Mouse (Mus musculus) CH12.LX (cell line): ENCODE results near the gene Prr5l. TPM values are rescaled to one million over a fixed set of nuclear protein-coding genes. Genes with fewer than 3 reads are reported as not detected.

Experiments
- DNase-seq: peaks from one replicate; pipeline ENCODE4 v3.0.0-alpha.2; 2013; ENCODE audit errors: extremely low read depth
- H3K27ac ChIP-seq: 2 replicates; pipeline ENCODE4 v1.5.1; 2012; ENCODE audit warnings: low read depth, mild to moderate bottlenecking, control low read depth, moderate library complexity; ENCODE audit not compliant: insufficient read depth
- H3K27me3 ChIP-seq: replicated peaks from 2 replicates; pipeline ENCODE3; 2012; ENCODE audit warnings: inconsistent platforms
- H3K36me3 ChIP-seq, 2 experiments: replicated peaks in 1 of 2; 2 replicates each; pipeline versions ENCODE3 to v1.6.1; 2012; ENCODE audit warnings: inconsistent platforms in 1 of 2, low read length in 1 of 2, mild to moderate bottlenecking in 1 of 2, mixed read lengths in 1 of 2, moderate library complexity in 1 of 2; ENCODE audit not compliant: control insufficient read depth in 1 of 2, insufficient read depth in 1 of 2
- H3K4me1 ChIP-seq, 2 experiments: 2 replicates each; pipeline ENCODE4 v1.6.1; 2012; ENCODE audit warnings: inconsistent platforms in 1 of 2, moderate library complexity in 1 of 2; ENCODE audit not compliant: insufficient read depth in 2 of 2, control insufficient read depth in 1 of 2
- H3K4me2 ChIP-seq: 2 replicates; pipeline ENCODE4 v1.6.1; 2012; ENCODE audit warnings: low read depth, mild to moderate bottlenecking, control low read depth; ENCODE audit not compliant: poor library complexity, insufficient read depth, severe bottlenecking
- H3K4me3 ChIP-seq, 3 experiments: fragments of 150-350 bp in 1 of 3; sonication (generic) in 1 of 3; replicated peaks in 1 of 3; 2 replicates each; pipeline versions ENCODE3 to v1.5.1; 2011 to 2012; ENCODE audit warnings: low read depth in 2 of 3, low read length in 2 of 3, mild to moderate bottlenecking in 2 of 3, moderate library complexity in 2 of 3, control low read depth in 1 of 3, improper control_type of control experiment in 1 of 3, inconsistent platforms in 1 of 3, mixed read lengths in 1 of 3; ENCODE audit not compliant: poor library complexity in 1 of 3
- H3K79me2 ChIP-seq: replicated peaks from 2 replicates; pipeline ENCODE4 v1.6.1; 2012; ENCODE audit warnings: mild to moderate bottlenecking, moderate library complexity; ENCODE audit not compliant: control insufficient read depth, poor library complexity, insufficient read depth, severe bottlenecking; ENCODE audit errors: extremely low read depth
- H3K9ac ChIP-seq: 2 replicates; pipeline ENCODE4 v1.6.1; 2012; ENCODE audit warnings: low read depth, mild to moderate bottlenecking, control low read depth, moderate library complexity; ENCODE audit not compliant: insufficient read depth
- H3K9me3 ChIP-seq: replicated peaks from 2 replicates; pipeline ENCODE3; 2012; ENCODE audit warnings: low read length, inconsistent platforms, mixed read lengths
- CHD2 ChIP-seq: IDR thresholded peaks from 2 replicates; pipeline ENCODE4 v1.6.1; 2011; ENCODE audit warnings: low read length, improper control_type of control experiment
- CTCF ChIP-seq, 2 experiments: IDR thresholded peaks in 1 of 2; conservative IDR thresholded peaks in 1 of 2; 2 replicates each; pipeline ENCODE4 v1.5.1; 2011 to 2012; ENCODE audit warnings: low read depth in 2 of 2, low read length in 2 of 2, improper control_type of control experiment in 1 of 2, inconsistent platforms in 1 of 2, mild to moderate bottlenecking in 1 of 2, moderate library complexity in 1 of 2
- E2F4 ChIP-seq: IDR thresholded peaks from 2 replicates; pipeline ENCODE4 v1.6.1; 2011; ENCODE audit warnings: low read depth, low read length, improper control_type of control experiment; ENCODE audit not compliant: insufficient replicate concordance
- EP300 ChIP-seq: IDR thresholded peaks from 2 replicates; pipeline ENCODE4 v1.6.1; 2011; ENCODE audit warnings: low read length, improper control_type of control experiment
- GABPA ChIP-seq: IDR thresholded peaks from 2 replicates; pipeline ENCODE4 v1.6.1; 2012; ENCODE audit warnings: low read depth, low read length, improper control_type of control experiment, inconsistent platforms; ENCODE audit not compliant: insufficient replicate concordance
- IRF4 ChIP-seq: IDR thresholded peaks from 2 replicates; pipeline ENCODE4 v1.6.1; 2014; ENCODE audit warnings: low read depth, mild to moderate bottlenecking, inconsistent platforms, low read length, improper control_type of control experiment
- JUN ChIP-seq: IDR thresholded peaks from 2 replicates; pipeline ENCODE4 v1.6.1; 2011; ENCODE audit warnings: low read depth, mild to moderate bottlenecking, low read length, improper control_type of control experiment, moderate library complexity; ENCODE audit not compliant: insufficient read depth
- MAFK ChIP-seq: IDR thresholded peaks from 2 replicates; pipeline ENCODE4 v1.6.1; 2011; ENCODE audit warnings: low read length, improper control_type of control experiment; ENCODE audit not compliant: insufficient replicate concordance
- MAX ChIP-seq: IDR thresholded peaks from 2 replicates; pipeline ENCODE4 v1.6.1; 2011; ENCODE audit warnings: low read length, improper control_type of control experiment
- MAZ ChIP-seq: IDR thresholded peaks from 2 replicates; pipeline ENCODE4 v1.6.1; 2012; ENCODE audit warnings: low read depth, mild to moderate bottlenecking, inconsistent platforms, low read length, improper control_type of control experiment, moderate library complexity
- MEF2A ChIP-seq: IDR thresholded peaks from 2 replicates; pipeline ENCODE4 v1.6.1; 2014; ENCODE audit warnings: low read depth, mild to moderate bottlenecking, inconsistent platforms, low read length, improper control_type of control experiment, borderline replicate concordance
- NELFE ChIP-seq: IDR thresholded peaks from 2 replicates; pipeline ENCODE4 v1.6.1; 2011; ENCODE audit warnings: low read depth, low read length, improper control_type of control experiment
- NRF1 ChIP-seq: IDR thresholded peaks from 2 replicates; pipeline ENCODE4 v1.6.1; 2014; ENCODE audit warnings: low read depth, mild to moderate bottlenecking, inconsistent platforms, low read length, improper control_type of control experiment, moderate library complexity
- PAX5 ChIP-seq: IDR thresholded peaks from 2 replicates; pipeline ENCODE4 v1.6.1; 2012; ENCODE audit warnings: low read length, inconsistent platforms, mixed read lengths
- POLR2A ChIP-seq: IDR thresholded peaks from 2 replicates; pipeline ENCODE4 v1.6.1; 2011; ENCODE audit warnings: low read depth, mild to moderate bottlenecking, improper control_type of control experiment, low read length
- RCOR1 ChIP-seq: conservative IDR thresholded peaks from 2 replicates; pipeline ENCODE4 v1.6.1; 2012; ENCODE audit warnings: low read depth, mild to moderate bottlenecking, inconsistent platforms, low read length, improper control_type of control experiment
- TCF12 ChIP-seq: IDR thresholded peaks from 2 replicates; pipeline ENCODE4 v1.6.1; 2014; ENCODE audit warnings: low read depth, mild to moderate bottlenecking, inconsistent platforms, low read length, improper control_type of control experiment
- USF1 ChIP-seq: IDR thresholded peaks from 2 replicates; pipeline ENCODE4 v1.6.1; 2014; ENCODE audit warnings: low read depth, mild to moderate bottlenecking, inconsistent platforms, low read length, improper control_type of control experiment
- USF2 ChIP-seq: conservative IDR thresholded peaks from 2 replicates; pipeline ENCODE4 v1.6.1; 2011; ENCODE audit warnings: low read depth, low read length, improper control_type of control experiment
- ZC3H11A ChIP-seq: IDR thresholded peaks from 2 replicates; pipeline ENCODE4 v1.6.1; 2012; ENCODE audit warnings: low read depth, mild to moderate bottlenecking, inconsistent platforms, low read length, improper control_type of control experiment
- ZMIZ1 ChIP-seq: IDR thresholded peaks from 2 replicates; pipeline ENCODE4 v1.6.1; 2012; ENCODE audit warnings: low read depth, mild to moderate bottlenecking, inconsistent platforms, low read length, improper control_type of control experiment
- ZNF384 ChIP-seq: IDR thresholded peaks from 2 replicates; pipeline ENCODE4 v1.6.1; 2012; ENCODE audit warnings: low read depth, low read length, improper control_type of control experiment, inconsistent platforms
- dilution Hi-C: fragments of 300-500 bp; cut with MboI; formaldehyde crosslinking; loops from 2 replicates; pipeline ENCODE4 v1.14.3; 2020; ENCODE audit warnings: low sequenced_read_pairs; ENCODE audit not compliant: extremely low pct_unique_long_range_greater_than_20kb, extremely low pct_ligation_motif_present
- in situ Hi-C: fragments of 300-500 bp; cut with MboI; formaldehyde crosslinking; loops from 3 replicates; pipeline ENCODE4 v1.14.3; 2019; ENCODE audit warnings: low sequenced_read_pairs, low pct_ligation_motif_present, low pct_unique_long_range_greater_than_20kb, mixed read lengths
- polyA plus RNA-seq: library from polyadenylated mRNA; unstranded; fragments of >175 nt; gene quantifications from 2 replicates; pipeline ENCODE4 v1.2.1, GENCODE M21; 2012; ENCODE audit warnings: low read depth; ENCODE audit not compliant: insufficient read length
- total RNA-seq, 2 experiments: library from RNA; depleted of rRNA; stranded (reverse); fragments of 300-350 nt in 1 of 2; fragments of >200 nt in 1 of 2; gene quantifications; 2 replicates each; pipeline ENCODE4 v1.2.3; 2012 to 2014

Prr5l gene
- total and polyA plus RNA-seq, 3 experiments: 0.21 to 0.93 TPM; not detected in 1

DNA sequence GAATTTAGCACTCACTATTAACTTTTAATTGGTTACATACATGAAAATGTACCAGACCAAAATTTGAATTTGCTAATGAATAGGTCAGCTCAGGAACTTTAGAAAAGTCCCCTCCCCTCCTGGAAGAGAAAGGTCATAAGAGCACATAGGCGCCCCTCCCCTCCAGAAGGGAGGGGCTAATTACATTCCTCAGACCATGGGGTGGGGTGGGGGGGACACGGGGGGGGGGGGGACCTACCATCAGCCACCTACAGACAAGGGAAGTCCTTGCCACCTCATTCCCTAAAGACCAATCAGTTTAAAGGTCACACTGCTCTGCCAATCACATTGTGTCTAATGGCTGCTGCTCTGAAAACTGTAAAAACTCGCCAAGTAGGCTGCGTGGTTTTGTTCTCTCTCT is 59.0 kb downstream of the Prr5l start:
- dilution Hi-C loops: no loop called here
- no peak overlapping the region for H3K27ac ChIP-seq
- H3K36me3 ChIP-seq: no peaks in the 10 kb centered on the region
- no peaks in the 10 kb centered on the region for H3K9me3 ChIP-seq
- H3K4me2 ChIP-seq: no peak overlapping the region
- TF ChIP-seq CHD2 (no peak), RCOR1 (no peak), NRF1 (no peak), TCF12 (no peak), E2F4 (no peak), MAX (no peak), ZC3H11A (no peak), NELFE (no peak), ZNF384 (no peak), MEF2A (no peak), USF1 (no peak), IRF4 (no peak), PAX5 (no peak), CTCF (conservative IDR thresholded peaks at IDR 0.05 in 1 of 2, IDR thresholded peaks at IDR 0.05 in 1 of 2; ENCODE audit: low read depth in 2 of 2, low read length in 2 of 2) (no peak), POLR2A (no peak)
- no peak overlapping the region for H3K4me3 ChIP-seq
- no peak for DNase-seq
- H3K79me2 ChIP-seq: no peaks in the 10 kb centered on the region
- H3K4me1 ChIP-seq: peaks cover 14 to 32% of the 10 kb centered on the region in 2 experiments
- peaks cover 8% of the 10 kb centered on the region for H3K27me3 ChIP-seq
- H3K9ac ChIP-seq: no peak overlapping the region
- in situ Hi-C loops: loop anchor here (10.0 kb wide), 1 partner anchor 109 kb away; no protein-coding TSS in a partner anchor

DNA sequence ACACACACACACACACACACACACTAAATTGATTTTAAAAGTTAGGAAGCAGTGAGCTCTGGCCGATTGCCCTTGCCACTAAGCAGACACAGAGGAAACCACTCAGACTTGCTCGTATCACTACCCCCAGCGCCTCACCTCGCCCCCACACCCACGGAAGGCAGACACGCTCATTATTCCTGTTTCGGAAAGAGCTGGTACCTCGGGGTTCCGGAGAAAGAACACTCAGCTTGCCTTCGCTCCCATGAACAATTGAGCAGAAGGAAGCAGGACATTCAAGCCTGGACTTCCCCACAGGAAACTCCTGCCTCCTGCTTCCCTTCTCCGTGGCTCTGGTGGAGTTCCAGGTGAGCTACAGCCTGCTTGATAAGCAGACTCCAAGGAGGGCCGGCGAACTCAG is 60.0 kb downstream of the Prr5l start:
- Histone ChIP-seq H3K27me3 (peaks cover 7% of the 10 kb centered on the region), H3K4me2 (no peak overlapping the region), H3K79me2 (no peaks in the 10 kb centered on the region), H3K36me3 (no peaks in the 10 kb centered on the region), H3K9me3 (no peaks in the 10 kb centered on the region), H3K4me3 (no peak overlapping the region), H3K27ac (no peak overlapping the region), H3K4me1 (peaks cover 11 to 23% of the 10 kb centered on the region in 2 experiments), H3K9ac (no peak overlapping the region)
- TF ChIP-seq USF2 (no peak), MAZ (no peak), JUN (no peak), GABPA (no peak), EP300 (no peak), NRF1 (no peak), MAFK (no peak), ZMIZ1 (no peak), CTCF (conservative IDR thresholded peaks at IDR 0.05 in 1 of 2, IDR thresholded peaks at IDR 0.05 in 1 of 2; ENCODE audit: low read depth in 2 of 2, low read length in 2 of 2) (no peak), NELFE (no peak)
- DNase-seq: no peak
- dilution Hi-C loops: no loop called here
- in situ Hi-C loops: loop anchor here (10.0 kb wide), 1 partner anchor 108 kb away; no protein-coding TSS in a partner anchor
